Mouse (Mus musculus): ENCODE data around the gene Gga1. TPM values are rescaled to one million over a fixed set of nuclear protein-coding genes. Genes with fewer than 3 reads are reported as not detected.

Gga1 gene
- polyA plus RNA-seq, 1 experiment: 105 TPM

DNA sequence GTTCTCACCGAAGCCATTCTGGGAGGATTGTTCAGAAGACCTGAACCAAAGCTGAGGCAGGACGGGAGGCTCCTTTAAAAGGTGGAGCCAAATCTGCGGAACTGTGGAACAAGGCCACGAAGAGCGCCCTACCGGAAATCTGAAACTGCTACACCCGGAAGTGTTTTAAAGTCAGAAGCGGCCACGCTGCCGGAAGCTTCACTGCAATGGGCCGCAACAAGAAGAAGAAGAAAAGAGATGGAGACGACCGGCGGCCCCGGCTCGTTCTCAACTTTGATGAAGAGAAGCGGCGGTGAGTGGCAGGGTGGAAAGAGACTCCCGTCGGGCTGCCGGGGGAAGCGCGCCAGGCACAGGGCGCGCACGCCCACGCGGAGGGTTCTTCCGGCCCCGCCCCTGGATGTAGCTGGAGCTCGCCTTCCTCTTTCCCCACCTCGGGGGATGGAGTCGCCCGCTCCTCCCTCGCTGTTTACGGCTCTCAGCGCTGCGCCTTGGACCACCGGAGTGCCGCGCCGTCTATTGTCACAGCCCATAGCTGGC is 57.9 kb downstream of the Gga1 start, which contains the start of gene Nol12:
Gene Nol12 (plus strand): TSS at position 150 of the 537 bp plus-strand sequence.
- peak within 1 kb of the TSS; percentile 97 for H3K4me3 ChIP-seq (ENCODE audit: low read depth, low read length)
- WGBS: under 1% methylated on average over 42 of the region's 42 CpGs
- H3K27me3 ChIP-seq (ENCODE audit: control insufficient read depth, insufficient read depth, low read length): no peaks in the 10 kb centered on the region
- peaks cover 7% of the 10 kb centered on the region; the same call in 1 of the 2 replicates for H3K36me3 ChIP-seq (ENCODE audit: control insufficient read depth, insufficient read depth, low read length)
- TF ChIP-seq CTCF (IDR thresholded peaks at IDR 0.05; ENCODE audit: extremely low read depth, insufficient read length, insufficient replicate concordance, low read depth, low read length) (peak; percentile 10; the same call in 1 of the 2 replicates), POLR2A (IDR thresholded peaks at IDR 0.05; ENCODE audit: low read depth, low read length) (peak; percentile 48; the same call in 1 of the 2 replicates)
- peaks cover 2% of the 10 kb centered on the region; the same call in 1 of the 2 replicates for H3K4me1 ChIP-seq (ENCODE audit: control insufficient read depth, insufficient read depth, insufficient read length, low read length)
- H3K27ac ChIP-seq (ENCODE audit: insufficient read depth, low read depth, low read length): peak within 1 kb of the TSS; percentile 68

DNA sequence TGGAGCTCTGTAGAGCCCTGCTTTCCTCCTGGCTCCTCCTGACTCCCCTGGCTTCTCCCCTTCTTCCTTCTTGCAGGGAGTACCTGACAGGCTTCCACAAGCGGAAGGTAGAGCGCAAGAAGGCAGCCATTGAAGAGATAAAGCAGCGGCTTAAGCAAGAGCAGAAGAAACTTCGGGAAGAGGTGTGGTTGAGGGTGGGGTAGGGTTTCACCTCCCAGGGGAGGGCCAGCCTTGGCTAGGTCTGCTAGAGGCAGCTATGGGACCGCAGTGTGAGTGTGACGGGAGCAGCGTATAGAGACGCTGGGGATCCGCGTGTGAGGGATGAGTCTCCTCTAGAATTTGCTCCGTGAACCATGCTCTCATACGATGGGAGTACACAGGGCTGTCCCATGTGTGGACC is 59.4 kb downstream of the Gga1 start:
- no peak overlapping the region for H3K4me3 ChIP-seq (ENCODE audit: low read depth, low read length)
- peaks cover 2% of the 10 kb centered on the region; the same call in 1 of the 2 replicates for H3K4me1 ChIP-seq (ENCODE audit: control insufficient read depth, insufficient read depth, insufficient read length, low read length)
- H3K27ac ChIP-seq (ENCODE audit: insufficient read depth, low read depth, low read length): no peak overlapping the region
- 88% methylated on average over 12 of the region's 12 CpGs for WGBS
- TF ChIP-seq CTCF (IDR thresholded peaks at IDR 0.05; ENCODE audit: extremely low read depth, insufficient read length, insufficient replicate concordance, low read depth, low read length): no peak
- TF ChIP-seq POLR2A (IDR thresholded peaks at IDR 0.05; ENCODE audit: low read depth, low read length): no peak
- peaks cover 22% of the 10 kb centered on the region for H3K36me3 ChIP-seq (ENCODE audit: control insufficient read depth, insufficient read depth, low read length)
- H3K27me3 ChIP-seq (ENCODE audit: control insufficient read depth, insufficient read depth, low read length): no peaks in the 10 kb centered on the region

DNA sequence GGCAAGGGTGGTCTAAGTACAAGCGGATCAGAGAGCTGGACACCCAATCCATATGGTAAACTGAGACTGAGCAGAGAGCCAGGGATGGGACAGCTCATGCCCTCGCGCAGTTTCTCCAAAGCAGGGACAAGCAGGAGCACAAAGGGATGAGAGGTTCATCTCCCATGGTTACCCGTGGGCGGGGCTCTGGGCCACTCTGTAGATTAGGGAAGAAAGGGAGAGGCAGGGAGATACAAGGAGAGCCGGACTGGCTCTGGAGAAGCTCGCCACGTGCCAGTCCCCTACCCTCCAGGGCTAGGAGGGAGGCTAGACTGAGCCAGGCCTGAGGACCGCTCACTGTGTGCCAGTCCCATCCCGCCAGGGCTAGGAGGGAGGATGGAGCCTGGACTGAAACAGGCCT is 60.3 kb downstream of the Gga1 start:
- TF ChIP-seq POLR2A (IDR thresholded peaks at IDR 0.05; ENCODE audit: low read depth, low read length): no peak
- TF ChIP-seq CTCF (IDR thresholded peaks at IDR 0.05; ENCODE audit: extremely low read depth, insufficient read length, insufficient replicate concordance, low read depth, low read length): no peak
- H3K4me3 ChIP-seq (ENCODE audit: low read depth, low read length): no peak overlapping the region
- H3K27ac ChIP-seq (ENCODE audit: insufficient read depth, low read depth, low read length): no peak overlapping the region
- 90% methylated on average over 10 of the region's 10 CpGs for WGBS
- peaks cover 2% of the 10 kb centered on the region; the same call in 1 of the 2 replicates for H3K4me1 ChIP-seq (ENCODE audit: control insufficient read depth, insufficient read depth, insufficient read length, low read length)
- H3K36me3 ChIP-seq (ENCODE audit: control insufficient read depth, insufficient read depth, low read length): peaks cover 22% of the 10 kb centered on the region
- H3K27me3 ChIP-seq (ENCODE audit: control insufficient read depth, insufficient read depth, low read length): no peaks in the 10 kb centered on the region

DNA sequence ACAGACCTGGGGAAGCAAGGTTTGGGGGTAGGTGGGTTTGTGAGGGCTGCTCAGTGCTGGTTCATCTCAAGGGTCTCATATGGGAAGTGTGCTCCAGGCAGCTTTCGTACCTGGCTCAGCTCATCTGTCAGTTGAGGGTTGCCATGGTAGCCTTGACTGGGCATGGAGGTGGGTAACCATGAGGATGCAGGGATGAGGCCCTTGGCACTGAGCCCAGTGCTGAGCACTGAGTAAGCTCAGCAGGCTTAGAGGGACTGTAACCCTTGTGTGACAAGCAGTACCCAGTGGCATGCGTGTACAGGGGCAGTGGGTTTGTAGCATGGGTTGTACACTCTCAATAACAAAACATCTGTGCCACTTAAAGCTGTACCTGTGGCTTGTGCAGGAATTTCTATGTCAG is 61.0 kb downstream of the Gga1 start:
- no peaks in the 10 kb centered on the region for H3K27me3 ChIP-seq (ENCODE audit: control insufficient read depth, insufficient read depth, low read length)
- peaks cover 2% of the 10 kb centered on the region; the same call in 1 of the 2 replicates for H3K4me1 ChIP-seq (ENCODE audit: control insufficient read depth, insufficient read depth, insufficient read length, low read length)
- H3K4me3 ChIP-seq (ENCODE audit: low read depth, low read length): no peak overlapping the region
- peaks cover 22% of the 10 kb centered on the region for H3K36me3 ChIP-seq (ENCODE audit: control insufficient read depth, insufficient read depth, low read length)
- H3K27ac ChIP-seq (ENCODE audit: insufficient read depth, low read depth, low read length): no peak overlapping the region
- no peak for TF ChIP-seq CTCF (IDR thresholded peaks at IDR 0.05; ENCODE audit: extremely low read depth, insufficient read length, insufficient replicate concordance, low read depth, low read length)
- no peak for TF ChIP-seq POLR2A (IDR thresholded peaks at IDR 0.05; ENCODE audit: low read depth, low read length)
- 91% methylated on average over 2 of the region's 2 CpGs for WGBS

DNA sequence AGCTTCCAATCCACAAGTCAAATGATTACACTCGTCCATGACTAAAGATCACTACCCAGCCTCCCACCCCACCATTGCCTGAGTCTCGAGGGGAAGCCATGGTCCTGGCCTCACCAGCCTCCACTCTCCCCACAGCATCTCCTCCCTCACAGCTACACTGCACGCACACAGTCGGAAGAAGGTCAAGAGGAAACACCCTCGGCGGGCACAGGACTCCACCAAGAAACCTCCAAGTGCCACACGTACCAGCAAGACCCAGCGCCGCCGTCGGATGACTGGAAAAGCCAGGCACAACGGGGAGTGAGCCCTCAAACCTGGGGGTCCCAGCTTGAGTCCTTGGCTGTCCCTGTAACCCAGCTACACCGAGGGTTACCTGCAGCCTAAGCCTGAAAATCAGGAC is 63.3 kb downstream of the Gga1 start:
- WGBS: 91% methylated on average over 13 of the region's 13 CpGs
- H3K27me3 ChIP-seq (ENCODE audit: control insufficient read depth, insufficient read depth, low read length): no peaks in the 10 kb centered on the region

DNA sequence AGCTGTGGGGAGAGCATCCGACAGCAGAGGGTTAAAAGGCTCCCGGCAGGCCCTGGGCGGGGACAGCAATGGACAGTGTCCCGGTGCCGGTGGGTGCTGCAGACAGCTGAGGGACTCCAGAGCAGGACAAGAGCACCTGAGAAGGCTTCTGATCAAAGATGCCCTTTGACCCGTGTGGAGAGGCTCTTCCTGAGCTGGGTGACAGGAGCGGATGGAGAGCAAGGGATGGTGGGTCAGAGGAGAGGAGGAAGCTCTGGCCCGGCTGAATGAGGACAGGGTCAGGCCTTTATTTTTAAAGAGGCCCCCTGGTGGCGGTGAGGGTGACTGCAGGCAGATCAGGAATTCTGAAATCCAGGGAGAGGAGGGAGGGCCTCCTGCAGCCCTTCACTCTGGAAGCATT is 65.7 kb downstream of the Gga1 start:
- Histone ChIP-seq H3K4me3 (ENCODE audit: low read depth, low read length) (peak overlapping the region; percentile 55), H3K27me3 (ENCODE audit: control insufficient read depth, insufficient read depth, low read length) (0 out of 2 replicates have a peak, but pooled peaks cover 6% of the 10 kb centered on the region), H3K4me1 (ENCODE audit: control insufficient read depth, insufficient read depth, insufficient read length, low read length) (no peaks in the 10 kb centered on the region), H3K36me3 (ENCODE audit: control insufficient read depth, insufficient read depth, low read length) (peaks cover 20% of the 10 kb centered on the region), H3K27ac (ENCODE audit: insufficient read depth, low read depth, low read length) (no peak overlapping the region)
- 3% methylated on average over 9 of the region's 9 CpGs for WGBS
- TF ChIP-seq POLR2A (IDR thresholded peaks at IDR 0.05; ENCODE audit: low read depth, low read length) (no peak), CTCF (IDR thresholded peaks at IDR 0.05; ENCODE audit: extremely low read depth, insufficient read length, insufficient replicate concordance, low read depth, low read length) (peak; percentile 83; the same call in 1 of the 2 replicates)

More for the DNA sequence above, 63.3 kb downstream of the Gga1 start:
- H3K27ac ChIP-seq (ENCODE audit: insufficient read depth, low read depth, low read length): no peak overlapping the region
- H3K36me3 ChIP-seq (ENCODE audit: control insufficient read depth, insufficient read depth, low read length): peaks cover 22% of the 10 kb centered on the region
- H3K4me1 ChIP-seq (ENCODE audit: control insufficient read depth, insufficient read depth, insufficient read length, low read length): peaks cover 2% of the 10 kb centered on the region; the same call in 1 of the 2 replicates
- H3K4me3 ChIP-seq (ENCODE audit: low read depth, low read length): no peak overlapping the region
- no peak for TF ChIP-seq CTCF (IDR thresholded peaks at IDR 0.05; ENCODE audit: extremely low read depth, insufficient read length, insufficient replicate concordance, low read depth, low read length)
- no peak for TF ChIP-seq POLR2A (IDR thresholded peaks at IDR 0.05; ENCODE audit: low read depth, low read length)

Other genes with a start within 250 kb of the Gga1 start
- 0.14 and 0.35 TPM in 2 replicates for gene Elfn2, start 158.4 kb upstream of the Gga1 start, polyA plus RNA-seq (2012; rRNA removed)
- 4.7 and 7.9 TPM in 2 replicates for gene Mfng, start 103.7 kb upstream of the Gga1 start, polyA plus RNA-seq (2012; rRNA removed)
- gene Card10, start 74.1 kb upstream of the Gga1 start, polyA plus RNA-seq (2012; rRNA removed): 15.8 and 28.3 TPM in 2 replicates
- gene Cdc42ep1, start 34.6 kb upstream of the Gga1 start, polyA plus RNA-seq (2012; rRNA removed): 18.9 and 26.0 TPM in 2 replicates
- 637 and 2,134 TPM in 2 replicates for gene Lgals2, start 21.7 kb upstream of the Gga1 start, polyA plus RNA-seq (2012; rRNA removed)
- gene Gm49510, start 22.5 kb downstream of the Gga1 start, polyA plus RNA-seq (2012; rRNA removed): 0.13 TPM in 1 of 2 replicates, not detected in the other
- 41.3 and 48.8 TPM in 2 replicates for gene Sh3bp1, start 22.6 kb downstream of the Gga1 start, polyA plus RNA-seq (2012; rRNA removed)
- gene Pdxp, start 36.7 kb downstream of the Gga1 start, polyA plus RNA-seq (2012; rRNA removed): 3.9 and 4.2 TPM in 2 replicates
- 51.7 and 77.0 TPM in 2 replicates for gene Lgals1, start 49.5 kb downstream of the Gga1 start, polyA plus RNA-seq (2012; rRNA removed)
- gene Nol12, start 57.7 kb downstream of the Gga1 start, polyA plus RNA-seq (2012; rRNA removed): 7.3 and 11.7 TPM in 2 replicates
- gene Triobp, start 70.5 kb downstream of the Gga1 start, polyA plus RNA-seq (2012; rRNA removed): 43.3 and 123 TPM in 2 replicates
- 120 and 218 TPM in 2 replicates for gene H1f0, start 151.3 kb downstream of the Gga1 start, polyA plus RNA-seq (2012; rRNA removed)
- gene Galr3, start 164.7 kb downstream of the Gga1 start, polyA plus RNA-seq (2012; rRNA removed): 2.2 and 8.0 TPM in 2 replicates
- 70.4 and 92.7 TPM in 2 replicates for gene Ankrd54, start 185.7 kb downstream of the Gga1 start, polyA plus RNA-seq (2012; rRNA removed)
- 52.5 and 88.3 TPM in 2 replicates for gene Eif3l, start 198.0 kb downstream of the Gga1 start, polyA plus RNA-seq (2012; rRNA removed)
- 18.8 and 23.8 TPM in 2 replicates for gene Micall1, start 231.7 kb downstream of the Gga1 start, polyA plus RNA-seq (2012; rRNA removed)